Mouse (Mus musculus) mouse trophoblast stem cell (cell line): ENCODE data around the gene S100a10.

Experiments used
- in situ Hi-C, 2 experiments: fragments of 300-500 bp; cut with MseI, MboI; formaldehyde crosslinking; loops; 2 replicates in 1 of 2; 3 replicates in 1 of 2; pipeline ENCODE4 v1.15.1; 2025

S100a10 gene

GRCm38 (mm10) chr3:93547099-93547648 is 7.7 kb upstream of the S100a10 start:
- in situ Hi-C loops, result loop anchor here (5.0 to 10.0 kb wide), 2 partner anchors 48 to 60 kb away; no protein-coding TSS in a partner anchor

- in situ Hi-C loops, result loop anchor here (5.0 to 10.0 kb wide), 2 partner anchors 47 to 59 kb away; no protein-coding TSS in a partner anchor
Observed at GRCm38 (mm10) chr3:93547749-93548540, 6.9 kb upstream of the S100a10 start.

- in situ Hi-C loops, result loop anchor here (5.0 to 10.0 kb wide), 2 partner anchors 46 to 59 kb away; no protein-coding TSS in a partner anchor
Observed at GRCm38 (mm10) chr3:93548541-93549266, 6.2 kb upstream of the S100a10 start.

- in situ Hi-C loops, result loop anchor here (5.0 to 10.0 kb wide), 2 partner anchors 45 to 57 kb away; no protein-coding TSS in a partner anchor
Observed at GRCm38 (mm10) chr3:93549986-93550385, 4.9 kb upstream of the S100a10 start.

DNA sequence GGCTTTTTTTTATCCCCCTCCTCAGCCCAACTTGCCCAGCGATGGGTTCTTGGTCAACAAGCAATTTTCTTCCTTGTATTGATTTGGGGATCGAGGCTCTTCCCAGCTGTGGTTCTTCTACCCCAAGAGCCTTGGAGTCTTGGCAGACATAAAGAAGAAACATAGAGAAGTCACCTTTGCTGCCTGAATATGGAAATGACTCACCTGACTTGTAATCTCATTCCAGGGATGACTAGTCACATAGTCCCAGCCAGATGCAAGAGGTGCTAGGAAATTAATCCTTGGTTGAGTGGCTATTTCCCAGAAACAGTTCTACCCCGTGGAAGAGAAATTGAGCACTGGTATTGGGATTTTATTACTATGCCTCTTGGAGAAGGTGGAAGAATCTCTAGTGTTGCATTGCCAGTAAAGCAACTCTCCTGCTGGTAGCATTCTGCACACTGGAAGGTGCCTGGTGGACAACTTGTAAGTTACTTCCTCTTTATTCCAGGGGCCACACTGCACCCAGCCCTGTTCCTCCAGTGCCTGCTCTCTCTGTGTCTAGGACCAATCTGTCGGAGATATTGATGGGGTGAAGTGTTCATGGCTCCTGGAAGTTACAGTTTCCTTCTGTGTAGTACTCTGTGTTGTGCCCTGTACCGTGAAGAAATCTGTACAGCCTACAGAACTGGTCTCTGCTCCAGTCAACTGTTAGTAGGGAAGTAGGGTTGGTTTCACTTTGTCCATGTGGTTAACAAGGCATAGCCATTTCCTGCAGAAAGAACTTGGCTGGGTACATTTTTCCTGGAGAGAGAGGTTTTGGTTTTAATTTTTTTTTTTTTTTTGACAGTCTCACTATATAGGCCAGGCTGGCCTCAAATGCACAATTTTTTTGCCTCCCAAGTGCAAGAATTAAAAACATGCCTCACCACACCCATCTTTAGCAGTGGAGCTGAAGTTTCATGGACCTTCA is 2.7 kb upstream of the S100a10 start:
- in situ Hi-C loops, result no loop called here

GRCm38 (mm10) chr3:93553311-93553710 is 1.6 kb upstream of the S100a10 start:
- in situ Hi-C loops, result no loop called here

DNA sequence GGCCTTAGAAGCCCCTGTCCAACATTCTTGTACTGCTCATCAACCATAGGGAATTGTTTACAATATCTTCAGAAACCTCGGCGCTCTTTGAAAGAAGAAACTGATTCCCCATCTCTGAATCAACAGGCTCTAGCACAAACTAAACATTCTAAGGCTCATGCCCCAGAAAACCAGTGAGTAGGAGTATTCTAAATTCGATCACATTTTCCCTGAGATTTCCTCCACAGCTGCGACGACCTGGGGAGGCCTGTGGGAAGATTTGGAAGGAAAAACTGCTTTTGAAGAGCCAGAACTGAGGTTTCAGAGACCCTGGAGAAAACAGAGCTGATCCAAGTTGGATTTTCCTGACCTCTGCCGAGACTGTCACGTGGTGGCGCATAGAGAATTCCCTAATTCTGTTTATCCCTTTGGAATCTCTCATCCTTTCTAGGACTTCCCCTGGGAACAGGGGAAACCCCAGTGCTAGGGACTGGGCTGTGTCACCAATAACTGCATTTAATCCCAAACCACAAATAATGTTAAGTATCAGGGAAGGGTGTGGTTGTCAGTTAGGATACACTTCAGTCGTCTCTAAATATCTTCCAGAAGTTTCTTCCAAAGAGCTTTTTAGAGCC is 1.0 kb upstream of the S100a10 start:
- in situ Hi-C loops, result no loop called here

DNA sequence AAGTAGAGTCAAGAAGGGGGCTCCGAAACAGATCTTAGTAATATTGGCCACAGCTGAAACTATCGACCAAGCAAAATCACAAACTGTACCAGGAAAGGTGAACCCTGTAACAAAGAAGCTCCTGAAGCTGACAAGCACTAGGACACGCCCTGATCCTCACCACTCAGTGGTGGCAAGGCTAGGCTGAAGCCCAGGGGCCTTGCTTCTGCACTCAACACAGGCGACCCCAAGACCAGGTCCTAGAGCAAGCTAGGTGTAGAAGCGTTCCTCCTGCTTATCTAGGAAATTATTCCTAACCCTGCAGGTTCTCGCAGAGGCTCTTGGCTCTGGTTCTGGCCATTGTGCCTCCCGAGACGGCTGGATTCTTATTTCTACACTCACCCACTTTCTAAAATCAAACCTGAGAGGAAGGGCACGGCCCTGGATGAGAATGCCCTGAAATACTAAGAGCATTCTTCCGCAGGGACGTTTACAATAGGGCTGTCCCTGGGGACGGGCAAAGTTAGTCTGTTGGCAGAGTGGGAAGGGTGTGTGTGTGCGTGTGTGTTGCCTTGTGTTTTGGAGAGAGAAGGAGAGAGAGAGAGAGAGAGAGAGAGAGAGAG is 400 bp upstream of the S100a10 start:
- in situ Hi-C loops, result no loop called here

DNA sequence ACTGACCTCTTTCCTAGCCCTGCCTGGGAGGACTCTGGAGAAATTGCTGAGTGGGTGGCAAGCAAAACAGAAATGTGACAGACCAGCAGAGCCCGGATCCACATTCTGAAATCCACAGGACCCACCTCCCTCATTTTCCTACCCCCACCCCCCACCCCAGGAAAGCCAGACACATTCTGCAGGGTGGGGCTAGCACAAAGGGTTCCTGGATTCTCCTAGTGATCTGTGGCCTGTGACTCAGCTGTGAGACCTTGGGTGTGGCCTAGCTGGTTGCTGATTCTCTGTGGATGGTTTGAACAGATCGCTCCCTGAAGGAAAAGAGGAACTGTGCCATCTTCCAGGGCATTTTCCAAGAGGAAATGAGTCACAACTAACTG is 986 bp downstream of the S100a10 start:
- in situ Hi-C loops, result no loop called here

DNA sequence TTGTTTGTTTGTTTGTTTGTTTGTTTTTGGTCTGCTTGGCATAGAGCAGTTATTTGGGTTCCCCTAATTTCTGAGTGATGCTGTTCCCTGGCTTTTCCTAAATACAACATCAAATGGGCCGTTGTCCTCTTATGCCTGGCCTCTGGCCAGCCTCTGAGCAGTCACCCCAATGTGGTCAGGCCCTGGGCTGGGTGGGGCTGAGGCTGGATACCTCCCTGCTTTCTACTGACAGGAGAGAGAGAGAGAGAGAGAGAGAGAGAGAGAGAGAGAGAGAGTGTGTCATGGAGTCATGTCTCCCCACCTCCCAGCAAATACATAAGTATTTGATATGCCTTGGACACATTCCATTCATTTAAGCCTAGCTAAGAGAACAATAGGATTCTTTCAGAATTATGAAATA is 1.7 kb downstream of the S100a10 start:
- in situ Hi-C loops, result no loop called here

DNA sequence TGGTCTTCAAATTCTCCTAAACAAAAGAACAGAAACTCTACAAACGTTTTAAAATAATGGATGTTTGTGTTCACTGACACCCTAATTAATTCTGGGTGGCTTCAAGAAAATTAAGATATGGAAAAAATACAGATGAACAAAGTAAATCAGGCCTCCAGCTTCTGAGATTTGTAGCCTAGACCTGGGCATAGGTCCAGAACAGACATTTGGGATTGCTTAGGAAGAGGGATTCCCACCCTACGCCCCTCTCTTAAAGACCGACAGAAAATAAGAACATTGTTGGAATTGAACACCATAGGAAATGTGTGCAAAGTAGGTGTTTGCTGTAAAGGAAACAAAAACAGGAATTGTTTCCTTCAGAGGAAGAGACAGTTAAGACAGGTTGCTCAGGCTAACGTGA is 2.6 kb downstream of the S100a10 start:
- in situ Hi-C loops, result no loop called here

DNA sequence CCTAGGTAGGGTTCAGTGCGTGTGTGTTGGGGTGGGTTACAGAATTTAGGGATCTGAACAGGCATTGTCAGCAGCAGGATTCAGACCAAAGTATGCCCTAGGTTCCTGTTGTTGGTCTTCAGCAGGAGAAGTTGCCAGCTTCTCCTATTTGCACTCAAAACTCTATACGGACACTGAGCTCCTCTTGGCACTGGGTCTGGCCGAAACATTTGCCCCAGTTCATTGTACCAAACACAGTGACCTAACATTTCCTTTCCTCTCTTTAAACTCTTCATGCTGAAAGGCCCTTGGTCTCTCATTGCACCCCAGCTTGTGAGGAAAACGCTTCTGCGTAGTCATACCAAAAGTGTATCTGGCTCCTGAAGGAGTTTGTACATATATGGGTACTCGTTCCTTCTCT is 5.1 kb downstream of the S100a10 start:
- in situ Hi-C loops, result no loop called here

- in situ Hi-C loops, result no loop called here
Observed at GRCm38 (mm10) chr3:93562372-93562771, 7.5 kb downstream of the S100a10 start.

GRCm38 (mm10) chr3:93563216-93563615 is 8.3 kb downstream of the S100a10 start:
- in situ Hi-C loops, result no loop called here

DNA sequence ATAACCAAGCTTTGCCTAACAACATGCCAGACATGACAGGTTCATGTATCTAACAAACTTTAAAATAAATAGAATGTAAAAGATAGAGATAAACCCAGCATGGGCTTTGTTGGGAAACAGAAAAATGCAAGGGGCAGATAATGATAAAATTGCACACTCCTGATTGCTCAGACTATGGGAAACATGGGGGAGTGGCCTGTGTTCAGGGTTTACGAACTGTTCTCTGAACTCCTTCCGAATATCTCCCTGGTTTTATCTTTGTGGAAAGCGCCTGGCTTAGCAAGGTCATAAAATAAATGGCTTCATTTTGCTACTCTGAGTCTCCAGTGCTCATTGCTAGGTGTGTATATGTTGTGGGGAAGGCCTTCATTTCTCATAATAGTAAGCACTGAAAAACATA is 12.0 kb downstream of the S100a10 start:
- in situ Hi-C loops, result no loop called here

DNA sequence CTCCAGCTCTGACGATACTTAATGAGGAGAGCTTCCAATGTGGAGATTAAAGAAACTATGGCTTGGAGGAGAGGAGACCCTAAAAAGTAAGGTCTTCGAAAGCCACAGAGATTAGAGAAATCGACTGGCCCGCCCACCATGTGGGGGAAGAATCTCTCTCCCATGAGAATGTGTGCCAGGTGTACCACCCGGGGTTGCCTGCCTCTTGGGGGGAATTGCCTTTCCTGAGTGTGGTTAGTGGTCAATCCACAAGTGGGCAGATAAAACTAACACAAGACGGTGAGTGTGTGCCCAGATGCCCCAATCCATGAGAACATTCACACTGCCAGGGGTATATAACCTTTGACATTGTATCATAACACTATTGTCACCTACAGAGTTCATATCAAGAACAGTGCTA is 12.8 kb downstream of the S100a10 start:
- in situ Hi-C loops, result no loop called here

DNA sequence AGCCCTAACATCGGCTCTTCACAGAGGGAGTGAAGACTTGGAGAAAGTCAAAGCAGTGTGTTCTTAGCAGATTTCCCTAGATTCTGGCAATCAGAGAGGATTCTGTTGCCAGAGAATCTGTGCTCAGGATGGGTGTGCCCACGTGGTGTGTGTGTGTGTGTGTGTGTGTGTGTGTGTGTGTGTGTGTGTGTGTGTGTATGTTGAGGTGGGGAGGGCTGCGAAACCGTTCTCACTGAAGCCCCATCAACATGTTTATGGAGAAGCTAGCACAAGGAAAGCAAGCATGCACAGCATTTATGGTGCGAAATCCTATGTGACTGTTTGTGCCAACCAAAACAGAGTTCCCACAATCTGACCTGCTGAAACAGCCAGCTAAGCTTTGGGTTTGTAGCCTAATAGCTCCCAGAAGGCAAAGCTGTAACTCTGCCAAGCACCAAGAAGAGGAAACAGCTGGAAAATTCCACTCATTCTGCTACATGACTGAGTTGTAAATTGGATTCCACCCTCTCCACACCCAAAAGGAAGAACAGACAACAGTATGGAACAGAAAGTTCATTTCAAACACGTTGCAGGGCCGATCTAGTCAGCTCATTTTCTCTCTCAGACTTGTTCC is 13.7 kb downstream of the S100a10 start:
- in situ Hi-C loops, result no loop called here

DNA sequence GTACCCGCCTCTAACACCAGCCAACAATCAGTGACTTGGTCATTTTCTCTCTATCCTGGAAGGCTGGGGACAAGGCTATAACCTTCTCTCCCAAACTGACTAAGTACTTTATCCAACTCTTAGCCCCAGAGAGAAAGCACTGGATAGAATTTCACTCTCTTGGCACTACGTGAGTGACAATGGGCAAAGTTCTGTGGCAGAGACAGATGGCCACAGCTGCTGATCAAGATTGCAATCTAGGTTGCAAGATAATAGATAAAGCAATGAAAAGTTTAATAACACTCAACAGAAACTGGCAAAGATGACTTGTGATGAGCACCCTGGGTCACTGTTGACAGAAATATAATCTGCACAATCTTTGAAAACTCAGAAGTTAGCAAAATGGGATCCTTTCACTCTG is 14.2 kb downstream of the S100a10 start:
- in situ Hi-C loops, result no loop called here

DNA sequence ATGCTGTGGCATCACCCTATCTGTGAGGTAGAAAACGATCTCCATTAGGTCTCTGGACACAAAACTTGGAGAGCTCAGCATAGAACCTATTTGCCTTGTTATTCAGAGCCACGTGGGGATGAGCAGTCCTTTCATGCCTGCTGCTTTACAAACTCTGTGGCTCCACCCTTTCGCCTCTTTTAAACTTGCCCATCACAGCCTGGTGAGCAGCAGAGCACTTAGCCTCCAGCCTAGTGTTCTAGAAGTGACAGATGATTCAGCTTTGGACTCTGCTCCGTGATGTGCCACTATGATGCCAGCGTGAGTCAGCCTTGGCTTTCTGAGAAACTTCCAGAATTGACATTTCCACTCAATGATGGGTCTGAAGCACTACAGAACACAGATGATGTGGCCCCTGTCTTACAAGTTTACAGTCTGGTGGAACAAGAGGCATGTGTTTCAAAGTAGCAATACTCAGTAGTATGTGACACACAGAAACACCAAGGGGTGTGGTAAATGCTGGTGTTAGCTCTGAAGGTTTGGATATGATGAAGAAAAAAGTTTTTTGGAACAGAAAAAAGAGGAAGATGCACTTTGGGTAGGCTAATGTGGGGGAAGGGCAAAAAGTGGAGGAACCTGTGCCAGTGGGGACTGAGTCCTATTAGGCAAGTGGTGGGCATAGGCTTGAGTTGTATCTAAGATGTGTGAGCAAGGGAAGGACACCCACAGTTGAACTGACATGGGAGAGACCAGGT is 17.3 kb downstream of the S100a10 start:
- in situ Hi-C loops, result no loop called here
